Mouse (Mus musculus): ENCODE results near the gene H3f3b.

H3f3b gene

GRCm38 (mm10) chr11:116001725-116002124 is 26.0 kb downstream of the H3f3b start:
- DNase-seq (ENCODE audit: low spot score in 2 of 2): no peak

GRCm38 (mm10) chr11:116000607-116001006 is 27.2 kb downstream of the H3f3b start:
- no peak for DNase-seq (ENCODE audit: low spot score in 2 of 2)

- DNase-seq (ENCODE audit: low spot score in 2 of 2): peak; percentile 67 to 74
These were observed 28.1 kb downstream of the H3f3b start for GRCm38 (mm10) chr11:115999538-116000143.

- no peak for DNase-seq (ENCODE audit: low spot score in 2 of 2)
These were observed 28.7 kb downstream of the H3f3b start for GRCm38 (mm10) chr11:115999027-115999426.

- DNase-seq (ENCODE audit: low spot score in 2 of 2): no peak
These were observed 30.1 kb downstream of the H3f3b start for GRCm38 (mm10) chr11:115997662-115998061.

GRCm38 (mm10) chr11:115997047-115997446 is 30.7 kb downstream of the H3f3b start:
- DNase-seq (ENCODE audit: low spot score in 2 of 2): no peak

- no peak for DNase-seq (ENCODE audit: low spot score in 2 of 2)
These were observed 32.5 kb downstream of the H3f3b start for GRCm38 (mm10) chr11:115995256-115995655.

GRCm38 (mm10) chr11:115992098-115992497 is 35.7 kb downstream of the H3f3b start:
- DNase-seq (ENCODE audit: low spot score in 2 of 2): no peak

GRCm38 (mm10) chr11:115989686-115990085 is 38.1 kb downstream of the H3f3b start:
- no peak for DNase-seq (ENCODE audit: low spot score in 2 of 2)

GRCm38 (mm10) chr11:115983291-115983690 is 44.5 kb downstream of the H3f3b start:
- no peak for DNase-seq (ENCODE audit: low spot score in 2 of 2)

GRCm38 (mm10) chr11:115982472-115982871 is 45.3 kb downstream of the H3f3b start:
- DNase-seq (ENCODE audit: low spot score in 2 of 2): no peak

- no peak for DNase-seq (ENCODE audit: low spot score in 2 of 2)
These were observed 52.2 kb downstream of the H3f3b start for GRCm38 (mm10) chr11:115975544-115975943.

GRCm38 (mm10) chr11:115975083-115975420 is 52.7 kb downstream of the H3f3b start:
- no peak for DNase-seq (ENCODE audit: low spot score in 2 of 2)

- no peak for DNase-seq (ENCODE audit: low spot score in 2 of 2)
These were observed 53.3 kb downstream of the H3f3b start, which contains the start of gene Itgb4 for GRCm38 (mm10) chr11:115974309-115975082. TSS of gene Itgb4 (plus strand) at chr11:115974709.
